Mouse (Mus musculus): ENCODE measurements at regions not wholly inside any gene's neighbourhood (a gene's known extent, or its start where the extent isn't known, plus 50 kb on each side); places are given as distances from the start of the nearest gene placed in this dataset.
"Not testable (repeated sequence)": the region's sequence is repeated elsewhere in the genome, so short reads cannot be mapped to it uniquely, and the experiment has no call there.

- no peak for DNase-seq
These were observed 53.4 kb upstream of the Castor2 start for GRCm38 (mm10) chr5:134046086-134046485.

- DNase-seq, result not testable (repeated sequence)
These were observed 56.6 kb upstream of the Castor2 start for GRCm38 (mm10) chr5:134042938-134043337.

GRCm38 (mm10) chr5:134027316-134027966, 72.1 kb upstream of the Castor2 start:
- peak in 1 of 2 experiments; percentile 18 for DNase-seq

- no peak for DNase-seq
These were observed 79.7 kb upstream of the Castor2 start for GRCm38 (mm10) chr5:134019651-134020432.

GRCm38 (mm10) chr5:134014257-134015163, 85.0 kb upstream of the Castor2 start:
- peak; percentile 31 to 41 for DNase-seq

GRCm38 (mm10) chr5:134013206-134013605, 86.3 kb upstream of the Castor2 start:
- DNase-seq, result no peak

- DNase-seq, result no peak
These were observed 89.7 kb upstream of the Castor2 start for GRCm38 (mm10) chr5:134009843-134010242.

- no peak for DNase-seq
These were observed 92.3 kb upstream of the Castor2 start for GRCm38 (mm10) chr5:134007127-134007771.

GRCm38 (mm10) chr5:134006470-134007126, 92.9 kb upstream of the Castor2 start:
- peak; percentile 80 to 83 for DNase-seq

GRCm38 (mm10) chr5:134006001-134006400, 93.5 kb upstream of the Castor2 start:
- no peak for DNase-seq

GRCm38 (mm10) chr5:134000100-134000499, 99.4 kb upstream of the Castor2 start:
- DNase-seq, result no peak

- DNase-seq, result no peak
These were observed 99.8 kb upstream of the Castor2 start for GRCm38 (mm10) chr5:133999698-134000097.

- no peak for DNase-seq
These were observed 107.5 kb upstream of the Castor2 start for GRCm38 (mm10) chr5:133991994-133992393.

- peak; percentile 15 to 48 for DNase-seq
These were observed 108.0 kb upstream of the Castor2 start for GRCm38 (mm10) chr5:133991556-133991955.

- DNase-seq, result no peak
These were observed 116.1 kb upstream of the Castor2 start for GRCm38 (mm10) chr5:133983249-133983966.

GRCm38 (mm10) chr5:133970421-133970914, 129.0 kb upstream of the Castor2 start:
- no peak for DNase-seq

GRCm38 (mm10) chr5:133963301-133963700, 136.2 kb upstream of the Castor2 start:
- DNase-seq, result peak; percentile 40 to 45

GRCm38 (mm10) chr5:133940841-133941240, 158.7 kb upstream of the Castor2 start:
- DNase-seq, result peak in 1 of 2 experiments; percentile 42

GRCm38 (mm10) chr5:133940030-133940429, 159.5 kb upstream of the Castor2 start:
- DNase-seq, result no peak

Measured in layer of hippocampus, postnatal 36 days (tissue).